ENCODE assay signal across 10 mouse cellular contexts in the genomic region with DNA sequence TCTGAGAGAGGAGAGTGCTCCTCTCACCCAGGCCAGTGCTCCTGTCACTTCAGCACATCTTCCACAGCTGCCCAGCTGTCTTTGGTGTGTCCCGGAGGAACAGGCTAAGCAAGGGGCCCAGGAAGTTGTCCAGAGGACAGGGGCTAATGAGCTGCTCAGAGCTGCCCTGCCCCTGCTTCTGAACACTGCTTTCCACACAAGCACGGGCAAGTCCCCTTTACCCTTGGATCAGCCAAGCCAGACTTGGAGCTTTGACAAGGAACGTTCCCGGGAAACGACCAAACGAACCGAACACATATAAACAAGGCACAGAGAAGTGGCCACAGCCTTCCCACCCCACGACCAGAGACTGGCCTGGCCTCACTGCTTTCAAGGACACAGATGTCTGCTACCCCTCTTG. TPM values are rescaled to one million over a fixed set of nuclear protein-coding genes. Genes with fewer than 3 reads are reported as not detected.
DNase-seq lines count a peak whose midpoint lies in the region; ATAC-seq and TF ChIP-seq lines count a peak whose summit lies in the region.
"Had no signal": no experiment of that assay in that cellular context is flagged by ENCODE, and none has a peak within 500 bp of the region (broad histone marks: within the 10 kb centered on the region; RNA-seq: fewer than 3 reads in every experiment).

No protein-coding gene starts in this region.

- no peaks in the 10 kb centered on the region for H3K27me3 ChIP-seq in hindbrain, postnatal 0 days (ENCODE audit: insufficient read depth, low read length)
- 0 out of 2 replicates have a peak, but pooled peaks cover 10% of the 10 kb centered on the region for H3K27me3 ChIP-seq in hindbrain, embryonic 14.5 days (ENCODE audit: control insufficient read depth, insufficient read depth, low read length)
- H3K27me3 ChIP-seq in E14TG2a.4 (ENCODE audit: insufficient read depth, low read length), result peaks cover 39% of the 10 kb centered on the region
- no peaks in the 10 kb centered on the region for H3K27me3 ChIP-seq in lung, embryonic 16.5 days (ENCODE audit: control insufficient read depth, insufficient read depth, low read depth, low read length)

- DNase-seq in hindbrain, postnatal 0 days (ENCODE audit: low spot score), result peak; percentile 37
- no peak for DNase-seq in hindbrain, embryonic 14.5 days (ENCODE audit: low spot score)
- DNase-seq in c-Kit-positive CD71-positive TER-119-positive erythroid progenitor cells, embryonic 14.5 days (ENCODE audit: low spot score), result no peak
- no peak for DNase-seq in layer of hippocampus, adult 9-11 months

- no peaks in the 10 kb centered on the region for H3K36me3 ChIP-seq in hindbrain, postnatal 0 days (ENCODE audit: insufficient read depth, low read length)
- no peaks in the 10 kb centered on the region for H3K36me3 ChIP-seq in hindbrain, embryonic 14.5 days (replicated peaks; ENCODE audit: control insufficient read depth, insufficient read depth)
- H3K36me3 ChIP-seq in E14TG2a.4 (ENCODE audit: insufficient read depth, low read length), result no peaks in the 10 kb centered on the region
- no peaks in the 10 kb centered on the region for H3K36me3 ChIP-seq in lung, embryonic 16.5 days (ENCODE audit: control insufficient read depth, insufficient read depth, low read length)

- no peaks in the 10 kb centered on the region for H3K4me1 ChIP-seq in hindbrain, postnatal 0 days (ENCODE audit: insufficient read depth, low read length)
- peaks cover 3% of the 10 kb centered on the region; the same call in 1 of the 2 replicates for H3K4me1 ChIP-seq in hindbrain, embryonic 14.5 days (replicated peaks; ENCODE audit: control insufficient read depth, insufficient read depth, low read length)
- peaks cover 53% of the 10 kb centered on the region for H3K4me1 ChIP-seq in E14TG2a.4 (replicated peaks; ENCODE audit: low read depth, low read length)
- H3K4me1 ChIP-seq in embryonic fibroblast, embryonic 13.5 days (ENCODE audit: control insufficient read depth, insufficient read depth, low read length), result peaks cover 2% of the 10 kb centered on the region; the same call in 1 of the 2 replicates
- peaks cover 33% of the 10 kb centered on the region for H3K4me1 ChIP-seq in lung, embryonic 16.5 days (replicated peaks; ENCODE audit: control insufficient read depth, insufficient read depth, low read length)

- TF ChIP-seq POLR2A in embryonic fibroblast, embryonic 13.5 days (IDR thresholded peaks at IDR 0.05; ENCODE audit: low read depth, low read length), result 0 out of 2 replicates have a peak, but pooled peaks have one; percentile 14

- TF ChIP-seq CTCF in hindbrain, postnatal 0 days (IDR thresholded peaks at IDR 0.05; ENCODE audit: low read depth), result no peak
- no peak for TF ChIP-seq CTCF in E14TG2a.4 (conservative IDR thresholded peaks at IDR 0.05; ENCODE audit: low read length)
- no peak for TF ChIP-seq CTCF in embryonic fibroblast, embryonic 13.5 days (IDR thresholded peaks at IDR 0.05; ENCODE audit: borderline replicate concordance, insufficient read depth, low read length)

- no peaks in the 10 kb centered on the region for H3K9me3 ChIP-seq in hindbrain, postnatal 0 days (ENCODE audit: low read length)
- H3K9me3 ChIP-seq in hindbrain, embryonic 14.5 days (ENCODE audit: control insufficient read depth, low read length), result no peaks in the 10 kb centered on the region
- no peaks in the 10 kb centered on the region for H3K9me3 ChIP-seq in E14TG2a.4 (ENCODE audit: low read length)
- H3K9me3 ChIP-seq in lung, embryonic 16.5 days (ENCODE audit: control insufficient read depth, low read length), result no peaks in the 10 kb centered on the region

- H3K4me3 ChIP-seq in hindbrain, postnatal 0 days (ENCODE audit: low read length), result no peak overlapping the region
- no peak overlapping the region for H3K4me3 ChIP-seq in hindbrain, embryonic 14.5 days (replicated peaks; ENCODE audit: low read length)
- peak overlapping the region; percentile 32; the same call in 1 of the 2 replicates for H3K4me3 ChIP-seq in E14TG2a.4 (replicated peaks; ENCODE audit: low read length)
- no peak overlapping the region for H3K4me3 ChIP-seq in embryonic fibroblast, embryonic 13.5 days (ENCODE audit: insufficient read depth, low read length)
- H3K4me3 ChIP-seq in lung, embryonic 16.5 days (ENCODE audit: low read length), result no peak overlapping the region

- no peak overlapping the region for H3K4me2 ChIP-seq in hindbrain, postnatal 0 days (ENCODE audit: low read depth, low read length)
- H3K4me2 ChIP-seq in hindbrain, embryonic 14.5 days (replicated peaks), result no peak overlapping the region
- H3K4me2 ChIP-seq in lung, embryonic 16.5 days (ENCODE audit: low read depth, low read length), result no peak overlapping the region

- WGBS in hindbrain, postnatal 0 days, result 35% methylated on average over 8 of the region's 8 CpGs
- 43% methylated on average over 8 of the region's 8 CpGs for WGBS in hindbrain, embryonic 14.5 days
- WGBS in lung, embryonic 16.5 days, result 11% methylated on average over 8 of the region's 8 CpGs

- no peak overlapping the region for H3K9ac ChIP-seq in hindbrain, postnatal 0 days (replicated peaks; ENCODE audit: low read length)
- H3K9ac ChIP-seq in hindbrain, embryonic 14.5 days, result no peak overlapping the region
- H3K9ac ChIP-seq in lung, embryonic 16.5 days (ENCODE audit: low read length), result peak overlapping the region; percentile 47
- H3K9ac ChIP-seq: liver, embryonic 14.5 days had no signal

- no peak for ATAC-seq in hindbrain, postnatal 0 days
- no peak for ATAC-seq in hindbrain, embryonic 14.5 days (ENCODE audit: low FRiP score)
- peak; percentile 59 for ATAC-seq in lung, embryonic 16.5 days (ENCODE audit: low read depth)

- H3K27ac ChIP-seq in hindbrain, postnatal 0 days, result no peak overlapping the region
- no peak overlapping the region for H3K27ac ChIP-seq in hindbrain, embryonic 14.5 days
- H3K27ac ChIP-seq in embryonic fibroblast, embryonic 13.5 days (ENCODE audit: insufficient read depth, low read length), result no peak overlapping the region
- peak overlapping the region; percentile 4; the same call in 1 of the 2 replicates for H3K27ac ChIP-seq in lung, embryonic 16.5 days (ENCODE audit: low read length)
- H3K27ac ChIP-seq: liver, embryonic 14.5 days had no signal

RNA-seq across cellular contexts. Expression of gene Tnfrsf1a, which starts 5.1 kb away (rescaled TPM):
- 12.2 and 18.0 TPM in 2 replicates for total RNA-seq in hindbrain, postnatal 0 days (2014; rRNA removed)
- polyA plus RNA-seq in hindbrain, postnatal 0 days (2015; fragmentation: Nextera tagmentation; extraction: Ambion mirVana), result 15.5 and 16.3 TPM in 2 replicates
- 15.4 and 16.6 TPM in 2 replicates for polyA plus RNA-seq in hindbrain, embryonic 14.5 days (2014; fragmentation: Nextera tagmentation; extraction: Ambion mirVana)
- polyA plus RNA-seq in embryonic fibroblast, embryonic 13.5 days (2011; ENCODE audit: insufficient read length, low read depth, missing spikeins), result 126 and 140 TPM in 2 replicates
- polyA plus RNA-seq in lung, embryonic 16.5 days (2015; fragmentation: Nextera tagmentation; extraction: Ambion mirVana), result 115 and 117 TPM in 2 replicates

RNA-seq across cellular contexts. Expression of gene Scnn1a, which starts 23.6 kb away (rescaled TPM):
- 1.7 and 3.0 TPM in 2 replicates for total RNA-seq in hindbrain, postnatal 0 days (2014; rRNA removed)
- polyA plus RNA-seq in hindbrain, postnatal 0 days (2015; fragmentation: Nextera tagmentation; extraction: Ambion mirVana), result 1.00 and 1.2 TPM in 2 replicates
- 0.50 and 0.53 TPM in 2 replicates for polyA plus RNA-seq in hindbrain, embryonic 14.5 days (2014; fragmentation: Nextera tagmentation; extraction: Ambion mirVana)
- polyA plus RNA-seq in embryonic fibroblast, embryonic 13.5 days (2011; ENCODE audit: insufficient read length, low read depth, missing spikeins), result 0.48 and 0.70 TPM in 2 replicates
- polyA plus RNA-seq in lung, embryonic 16.5 days (2015; fragmentation: Nextera tagmentation; extraction: Ambion mirVana), result 9.1 and 13.4 TPM in 2 replicates

RNA-seq across cellular contexts. Expression of gene Ltbr, which starts 30.4 kb away (rescaled TPM):
- 31.6 and 34.4 TPM in 2 replicates for total RNA-seq in hindbrain, postnatal 0 days (2014; rRNA removed)
- 17.5 and 18.1 TPM in 2 replicates for polyA plus RNA-seq in hindbrain, postnatal 0 days (2015; fragmentation: Nextera tagmentation; extraction: Ambion mirVana)
- 14.8 and 14.9 TPM in 2 replicates for polyA plus RNA-seq in hindbrain, embryonic 14.5 days (2014; fragmentation: Nextera tagmentation; extraction: Ambion mirVana)
- 67.1 and 77.6 TPM in 2 replicates for polyA plus RNA-seq in embryonic fibroblast, embryonic 13.5 days (2011; ENCODE audit: insufficient read length, low read depth, missing spikeins)
- 91.1 and 96.4 TPM in 2 replicates for polyA plus RNA-seq in lung, embryonic 16.5 days (2015; fragmentation: Nextera tagmentation; extraction: Ambion mirVana)

RNA-seq across cellular contexts. Expression of gene Plekhg6, which starts 36.5 kb away (rescaled TPM):
- 0.68 and 0.86 TPM in 2 replicates for total RNA-seq in hindbrain, postnatal 0 days (2014; rRNA removed)
- 0.32 and 0.74 TPM in 2 replicates for polyA plus RNA-seq in hindbrain, postnatal 0 days (2015; fragmentation: Nextera tagmentation; extraction: Ambion mirVana)
- 0.10 and 0.23 TPM in 2 replicates for polyA plus RNA-seq in hindbrain, embryonic 14.5 days (2014; fragmentation: Nextera tagmentation; extraction: Ambion mirVana)
- 0.15 TPM in 1 of 2 replicates, not detected in the other for polyA plus RNA-seq in embryonic fibroblast, embryonic 13.5 days (2011; ENCODE audit: insufficient read length, low read depth, missing spikeins)
- 0.49 and 0.99 TPM in 2 replicates for polyA plus RNA-seq in lung, embryonic 16.5 days (2015; fragmentation: Nextera tagmentation; extraction: Ambion mirVana)
- total RNA-seq: heart, postnatal 14 days; monocyte, adult 5-6 weeks had no signal

RNA-seq across cellular contexts. Expression of gene Tuba3a, which starts 58.2 kb away (rescaled TPM):
- not detected in 2 replicates for total RNA-seq in hindbrain, postnatal 0 days (2014; rRNA removed)
- polyA plus RNA-seq in hindbrain, postnatal 0 days (2015; fragmentation: Nextera tagmentation; extraction: Ambion mirVana), result not detected in 2 replicates
- not detected in 2 replicates for polyA plus RNA-seq in hindbrain, embryonic 14.5 days (2014; fragmentation: Nextera tagmentation; extraction: Ambion mirVana)
- not detected in 2 replicates for polyA plus RNA-seq in embryonic fibroblast, embryonic 13.5 days (2011; ENCODE audit: insufficient read length, low read depth, missing spikeins)
- polyA plus RNA-seq in lung, embryonic 16.5 days (2015; fragmentation: Nextera tagmentation; extraction: Ambion mirVana), result 0.16 TPM in 1 of 2 replicates, not detected in the other
- total RNA-seq: heart, postnatal 14 days; monocyte, adult 5-6 weeks had no signal
- polyA plus RNA-seq: liver, embryonic 14.5 days had no signal
